Mouse (Mus musculus): ENCODE measurements around the gene Gk5.
"Not testable (repeated sequence)": the region's sequence is repeated elsewhere in the genome, so short reads cannot be mapped to it uniquely, and the experiment has no call there.

Gene Gk5

GRCm38 (mm10) chr9:96152801-96153200 lies 33.6 kb downstream of the Gk5 start:
- no peak for DNase-seq

- no peak for DNase-seq
These were observed 39.3 kb downstream of the Gk5 start for GRCm38 (mm10) chr9:96158431-96158830.

GRCm38 (mm10) chr9:96159047-96159446 lies 39.9 kb downstream of the Gk5 start:
- no peak for DNase-seq

GRCm38 (mm10) chr9:96160767-96161166 lies 41.6 kb downstream of the Gk5 start:
- no peak for DNase-seq

GRCm38 (mm10) chr9:96162421-96162820 lies 43.3 kb downstream of the Gk5 start:
- DNase-seq: no peak

GRCm38 (mm10) chr9:96163443-96163842 lies 44.3 kb downstream of the Gk5 start:
- no peak for DNase-seq

- DNase-seq: not testable (repeated sequence)
These were observed 44.8 kb downstream of the Gk5 start for GRCm38 (mm10) chr9:96163983-96164382.

GRCm38 (mm10) chr9:96167168-96167585 lies 48.0 kb downstream of the Gk5 start:
- DNase-seq: peak; percentile 54 to 55

GRCm38 (mm10) chr9:96170600-96170999 lies 51.4 kb downstream of the Gk5 start:
- no peak for DNase-seq

- no peak for DNase-seq
These were observed 65.7 kb downstream of the Gk5 start for GRCm38 (mm10) chr9:96184909-96185308.

GRCm38 (mm10) chr9:96186701-96187100 lies 67.5 kb downstream of the Gk5 start:
- DNase-seq: no peak

- DNase-seq: peak; percentile 82 to 89
These were observed 76.9 kb downstream of the Gk5 start, which contains the start of gene Tfdp2 for GRCm38 (mm10) chr9:96195885-96196622. Gene Tfdp2 (plus strand): TSS chr9:96196275.

GRCm38 (mm10) chr9:96196636-96197181 lies 77.5 kb downstream of the Gk5 start:
- peak; percentile 51 to 54 for DNase-seq

- DNase-seq: no peak
These were observed 78.6 kb downstream of the Gk5 start for GRCm38 (mm10) chr9:96197806-96198205.

GRCm38 (mm10) chr9:96203663-96204062 lies 84.5 kb downstream of the Gk5 start:
- DNase-seq: no peak

GRCm38 (mm10) chr9:96207428-96207827 lies 88.3 kb downstream of the Gk5 start:
- DNase-seq: no peak

GRCm38 (mm10) chr9:96213036-96213645 lies 94.0 kb downstream of the Gk5 start:
- DNase-seq: no peak

- no peak for DNase-seq
These were observed 95.0 kb downstream of the Gk5 start for GRCm38 (mm10) chr9:96214171-96214570.

- no peak for DNase-seq
These were observed 98.1 kb downstream of the Gk5 start for GRCm38 (mm10) chr9:96217299-96217698.

GRCm38 (mm10) chr9:96217799-96218198 lies 98.6 kb downstream of the Gk5 start:
- no peak for DNase-seq

- no peak for DNase-seq
These were observed 100.0 kb downstream of the Gk5 start for GRCm38 (mm10) chr9:96219114-96219669.

GRCm38 (mm10) chr9:96220419-96220818 lies 101.3 kb downstream of the Gk5 start:
- DNase-seq: no peak

- no peak for DNase-seq
These were observed 104.1 kb downstream of the Gk5 start for GRCm38 (mm10) chr9:96223302-96223701.

- DNase-seq: no peak
These were observed 109.1 kb downstream of the Gk5 start for GRCm38 (mm10) chr9:96228285-96228684.
